Mouse (Mus musculus): ENCODE measurements around the gene Otud7b. TPM values are rescaled to one million over a fixed set of nuclear protein-coding genes. Genes with fewer than 3 reads are reported as not detected.

Gene Otud7b
- total RNA-seq, 1 experiment from 2014 or later, result 11.8 TPM

- ATAC-seq (replicated peaks; ENCODE audit: low read depth, poor library complexity, severe bottlenecking), result no peak
These were observed 23.8 kb downstream of the Otud7b start for GRCm38 (mm10) chr3:96128128-96128527.

GRCm38 (mm10) chr3:96132478-96132877, 28.2 kb downstream of the Otud7b start:
- no peak for ATAC-seq (replicated peaks; ENCODE audit: low read depth, poor library complexity, severe bottlenecking)

DNA sequence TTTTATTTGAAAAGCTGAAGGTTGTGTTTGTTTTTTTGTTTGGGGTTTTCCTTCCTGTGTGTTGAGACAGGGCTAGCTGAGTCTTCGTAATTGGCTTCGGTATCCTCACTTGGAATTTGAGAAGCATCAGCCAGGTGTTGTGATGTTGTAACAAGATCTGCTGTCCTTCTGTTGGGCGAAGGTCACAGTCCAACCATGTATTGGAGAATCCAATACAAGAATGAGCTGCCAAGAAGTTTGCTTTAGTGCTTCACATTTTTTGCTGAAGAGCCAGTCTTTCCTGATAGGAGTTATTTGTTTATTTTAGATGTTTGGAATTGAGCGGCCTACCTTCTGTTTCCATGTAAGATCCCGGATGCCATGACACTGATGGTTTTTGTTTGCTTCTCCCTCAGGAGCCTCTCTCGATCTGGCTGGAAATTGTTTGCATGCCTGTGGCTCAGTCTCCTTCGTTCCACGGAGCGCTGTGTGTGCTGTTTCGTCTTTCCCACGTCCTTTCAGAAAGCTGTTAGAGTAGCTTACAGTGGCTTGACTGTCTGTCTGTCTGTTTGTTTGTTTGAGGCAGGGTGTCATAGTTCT, 29.1 kb downstream of the Otud7b start:
- no peak for ATAC-seq (replicated peaks; ENCODE audit: low read depth, poor library complexity, severe bottlenecking)

GRCm38 (mm10) chr3:96135011-96135410, 30.7 kb downstream of the Otud7b start:
- ATAC-seq (replicated peaks; ENCODE audit: low read depth, poor library complexity, severe bottlenecking), result no peak

DNA sequence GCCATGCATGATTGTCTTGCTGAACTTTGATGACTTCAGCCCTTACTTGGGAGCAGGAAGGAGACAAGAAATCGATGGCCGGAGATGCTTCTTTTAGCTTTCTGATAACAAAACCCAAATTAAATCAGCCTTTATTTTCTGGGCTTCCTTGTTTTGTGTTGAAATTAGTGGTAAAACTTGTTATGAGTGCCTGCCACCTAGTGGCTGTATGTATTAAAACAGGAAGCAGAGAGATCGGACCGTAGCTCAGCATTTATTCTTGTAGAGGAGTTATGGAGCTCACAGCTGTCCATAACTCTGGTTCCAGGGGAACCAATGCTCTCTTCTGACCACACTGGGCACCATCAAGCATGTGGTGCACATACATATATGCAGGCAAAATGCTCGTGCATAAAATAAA, 43.6 kb downstream of the Otud7b start:
- peak; percentile 89 for ATAC-seq (replicated peaks; ENCODE audit: low read depth, poor library complexity, severe bottlenecking)

- peak; percentile 23; the same call in 1 of the 2 replicates for ATAC-seq (replicated peaks; ENCODE audit: low read depth, poor library complexity, severe bottlenecking)
These were observed 47.5 kb downstream of the Otud7b start for GRCm38 (mm10) chr3:96151836-96152235.

GRCm38 (mm10) chr3:96152611-96153010, 48.3 kb downstream of the Otud7b start:
- ATAC-seq (replicated peaks; ENCODE audit: low read depth, poor library complexity, severe bottlenecking), result no peak

DNA sequence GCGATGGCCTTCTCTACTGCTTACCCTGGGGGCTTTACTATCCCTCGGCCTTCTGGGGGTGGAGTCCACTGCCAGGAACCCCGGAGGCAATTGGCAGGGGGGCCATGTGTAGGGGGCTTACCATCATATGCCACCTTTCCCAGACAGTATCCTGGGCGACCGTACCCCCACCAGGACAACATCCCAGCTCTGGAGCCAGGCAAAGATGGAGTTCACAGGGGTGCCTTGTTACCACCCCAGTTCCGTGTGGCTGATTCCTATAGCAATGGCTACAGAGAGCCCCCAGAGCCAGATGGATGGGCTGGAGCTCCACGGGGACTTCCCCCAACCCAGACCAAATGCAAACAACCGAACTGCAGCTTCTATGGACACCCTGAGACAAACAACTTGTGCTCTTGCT, 51.2 kb downstream of the Otud7b start:
- no peak for ATAC-seq (replicated peaks; ENCODE audit: low read depth, poor library complexity, severe bottlenecking)

GRCm38 (mm10) chr3:96159820-96160219, 55.5 kb downstream of the Otud7b start:
- ATAC-seq (replicated peaks; ENCODE audit: low read depth, poor library complexity, severe bottlenecking), result no peak

DNA sequence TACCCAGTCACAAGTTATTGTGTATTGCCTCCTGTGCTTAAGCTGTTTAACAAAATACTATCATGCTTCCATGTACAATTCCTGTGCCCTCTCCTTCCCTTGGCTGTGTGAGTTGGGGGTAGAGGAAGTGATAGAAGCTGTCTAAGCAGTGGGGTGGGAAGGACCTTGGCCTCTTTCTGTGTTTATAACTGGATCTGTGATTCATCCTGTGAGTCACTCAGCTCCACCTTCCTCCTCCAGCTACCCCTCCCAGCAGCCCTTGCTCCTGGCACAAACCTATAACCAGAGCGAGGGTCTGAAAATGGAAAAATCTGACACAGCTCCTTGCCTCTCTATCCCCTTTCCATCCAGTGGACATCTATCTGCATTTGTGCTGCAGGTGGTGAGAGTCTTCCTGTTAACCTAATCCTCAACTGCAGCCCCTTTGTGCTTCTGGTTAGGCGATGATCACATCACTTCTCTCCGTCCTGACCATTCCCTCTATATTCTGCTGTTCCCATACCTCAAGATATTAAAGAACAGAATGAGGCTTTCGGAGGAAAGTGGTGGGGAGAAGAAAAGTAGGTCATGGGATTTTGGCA, 56.0 kb downstream of the Otud7b start:
- ATAC-seq (replicated peaks; ENCODE audit: low read depth, poor library complexity, severe bottlenecking), result no peak

DNA sequence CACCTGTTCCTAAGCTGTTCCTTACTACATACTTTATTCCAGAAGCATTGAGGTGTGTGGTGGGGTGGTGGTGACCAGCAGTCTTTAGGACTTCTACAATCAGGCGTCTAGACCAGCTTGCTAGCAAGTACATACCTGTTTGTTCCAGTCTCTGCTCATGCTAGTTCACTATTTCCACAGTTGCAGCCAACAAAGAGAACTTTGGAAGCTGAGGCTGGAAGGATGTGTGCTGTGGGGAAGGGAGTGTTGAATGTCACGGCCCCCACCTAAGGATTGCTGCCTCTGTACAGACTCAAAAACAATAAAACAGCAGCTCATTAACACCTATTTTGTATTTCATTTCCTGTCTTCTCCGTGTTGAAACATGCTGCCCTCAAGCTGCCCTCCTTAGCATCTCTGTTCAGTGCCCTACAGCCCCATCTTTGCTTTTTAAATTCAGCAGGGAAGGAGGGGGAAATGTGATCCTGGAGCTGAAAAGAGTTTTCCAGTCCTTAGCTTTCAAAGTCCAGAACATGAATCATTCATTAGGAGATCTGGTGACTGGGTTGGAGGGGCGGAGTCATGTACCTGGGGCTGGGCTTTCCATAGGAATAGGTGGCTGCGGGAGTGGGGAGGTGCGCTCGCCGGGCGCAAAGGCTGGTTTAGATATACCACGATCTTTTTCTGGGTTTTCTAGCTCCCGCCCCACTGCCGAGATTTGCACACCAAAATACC, 56.6 kb downstream of the Otud7b start:
- no peak for ATAC-seq (replicated peaks; ENCODE audit: low read depth, poor library complexity, severe bottlenecking)

- no peak for ATAC-seq (replicated peaks; ENCODE audit: low read depth, poor library complexity, severe bottlenecking)
These were observed 57.8 kb downstream of the Otud7b start, which contains the start of gene Mtmr11 for GRCm38 (mm10) chr3:96161869-96162840. Gene Mtmr11, plus strand, starts transcription at chr3:96162004.

- ATAC-seq (replicated peaks; ENCODE audit: low read depth, poor library complexity, severe bottlenecking), result no peak
These were observed 58.7 kb downstream of the Otud7b start for GRCm38 (mm10) chr3:96163040-96163439.

DNA sequence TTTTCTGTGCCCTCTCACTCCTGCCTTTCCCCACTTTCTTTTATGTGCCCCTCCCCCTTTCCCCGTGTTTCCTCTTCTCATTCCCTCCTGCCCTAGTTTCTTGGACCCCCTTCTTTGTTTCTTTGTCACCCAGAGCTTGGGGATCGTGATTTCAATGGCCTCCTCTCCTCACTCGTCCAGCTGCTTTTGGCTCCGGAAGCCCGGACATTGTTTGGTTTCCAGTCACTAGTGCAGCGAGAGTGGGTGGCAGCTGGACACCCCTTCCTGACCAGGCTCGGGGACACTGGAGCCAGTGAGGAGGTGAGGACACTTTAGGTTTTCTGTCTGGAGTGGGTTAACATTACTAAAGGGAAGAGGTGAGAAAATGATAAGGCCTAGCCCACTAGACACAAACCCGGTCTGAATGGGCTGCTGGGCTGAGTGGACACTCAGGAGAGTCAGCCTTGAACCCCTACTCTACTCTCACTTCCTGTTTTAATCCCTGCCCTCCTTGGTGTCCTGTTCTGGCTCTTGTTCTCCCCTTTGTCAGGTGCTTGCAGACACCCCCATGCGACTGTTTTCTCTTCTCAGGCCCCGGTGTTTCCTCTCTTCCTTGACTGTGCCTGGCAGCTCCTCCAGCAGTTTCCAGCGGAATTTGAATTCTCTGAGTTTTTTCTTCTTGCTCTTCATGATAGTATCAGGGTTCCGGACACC, 64.3 kb downstream of the Otud7b start:
- ATAC-seq (replicated peaks; ENCODE audit: low read depth, poor library complexity, severe bottlenecking), result no peak

DNA sequence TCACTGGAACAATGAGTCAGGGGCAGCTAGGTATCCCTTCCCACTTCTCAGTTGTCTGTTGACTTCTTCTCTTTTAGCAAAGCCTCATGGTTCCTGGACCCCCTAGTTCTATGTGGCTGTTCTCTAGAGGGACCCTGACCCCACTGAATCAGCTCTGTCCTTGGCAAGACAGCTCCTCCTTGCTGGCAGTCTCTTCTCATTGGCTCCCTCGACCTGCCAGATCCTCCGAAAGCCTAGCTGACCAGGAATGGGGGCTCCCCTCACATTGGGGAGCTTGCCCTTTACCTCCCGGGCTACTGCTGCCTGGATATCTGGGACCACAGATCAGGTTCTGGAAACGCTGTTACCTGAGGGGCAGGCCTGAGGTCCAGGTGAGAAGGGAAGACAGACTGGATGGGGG, 65.9 kb downstream of the Otud7b start:
- no peak for ATAC-seq (replicated peaks; ENCODE audit: low read depth, poor library complexity, severe bottlenecking)

DNA sequence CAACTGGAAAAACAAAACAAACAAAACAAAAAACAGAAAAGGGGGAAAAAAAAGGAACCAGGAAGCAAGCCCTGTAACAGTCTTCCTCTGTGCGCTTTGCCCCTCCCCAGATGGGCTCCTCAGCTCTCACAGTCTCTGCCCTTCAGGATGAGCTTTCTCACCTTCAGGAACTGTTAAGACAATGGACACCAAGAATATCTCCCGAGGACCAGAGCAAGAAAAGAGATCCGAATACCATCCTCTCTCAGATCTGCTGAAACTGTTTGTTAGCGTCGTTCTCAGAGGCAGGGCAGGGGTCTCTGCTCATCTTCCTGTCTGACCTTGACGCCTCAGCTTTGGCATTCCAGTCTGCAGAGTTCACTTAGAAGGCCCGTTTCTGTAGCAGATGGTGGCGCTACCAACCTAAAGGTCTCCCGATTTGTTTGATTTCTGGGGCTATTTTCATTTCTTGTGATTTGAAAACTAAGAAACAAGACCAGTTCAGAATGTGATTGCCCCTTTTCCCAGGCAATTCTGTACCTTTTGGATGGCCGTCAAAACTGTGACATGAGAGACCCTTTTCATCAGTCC, 66.7 kb downstream of the Otud7b start:
- no peak for ATAC-seq (replicated peaks; ENCODE audit: low read depth, poor library complexity, severe bottlenecking)

GRCm38 (mm10) chr3:96171583-96172196, 67.4 kb downstream of the Otud7b start:
- ATAC-seq (replicated peaks; ENCODE audit: low read depth, poor library complexity, severe bottlenecking), result no peak

- peak; percentile 89 for ATAC-seq (replicated peaks; ENCODE audit: low read depth, poor library complexity, severe bottlenecking)
These were observed 68.2 kb downstream of the Otud7b start, which contains the start of gene Sf3b4 for GRCm38 (mm10) chr3:96172197-96173178. Gene Sf3b4, plus strand, starts transcription at chr3:96172332.
